Comparison of ENCODE assay signal across 17 mouse cellular contexts in genomic region chr7:25614086-25614485, GRCm38 (mm10). TPM values are rescaled to one million over a fixed set of nuclear protein-coding genes. Genes with fewer than 3 reads are reported as not detected.
"Had no signal": no experiment of that assay in that cellular context is flagged by ENCODE, and none has a peak within 500 bp of the region (broad histone marks: within the 10 kb centered on the region; RNA-seq: fewer than 3 reads in every experiment).

No protein-coding gene starts in this region.

- H3K9ac ChIP-seq: liver, embryonic 15.5 days; midbrain, embryonic 13.5 days had no signal

- H3K4me3 ChIP-seq: left cerebral cortex, adult 2 months; limb, embryonic 10.5 days; liver, embryonic 15.5 days; midbrain, embryonic 13.5 days had no signal

- DNase-seq: kidney, postnatal 14 days; lung, adult 2 months; lung, postnatal 36 days; right cerebral cortex, postnatal 14 days; thymus, adult 18-20 months; thymus, postnatal 14 days had no signal

- H3K27ac ChIP-seq: left cerebral cortex, adult 2 months; limb, embryonic 10.5 days; liver, embryonic 15.5 days; midbrain, embryonic 13.5 days had no signal

- H3K36me3 ChIP-seq: limb, embryonic 10.5 days; liver, embryonic 15.5 days; midbrain, embryonic 13.5 days had no signal

- H3K4me1 ChIP-seq: limb, embryonic 10.5 days had no signal

- H3K27me3 ChIP-seq: liver, embryonic 15.5 days; midbrain, embryonic 13.5 days had no signal

RNA-seq across cellular contexts. Expression of gene Erich4, which starts 1.6 kb away (rescaled TPM):
- total RNA-seq: left cerebral cortex, adult 2 months; left cerebral cortex, postnatal 14 days; megakaryocyte progenitor cell, adult 5-6 weeks; midbrain, postnatal 0 days had no signal
- polyA plus RNA-seq: limb, embryonic 10.5 days; limb, embryonic 14.5 days; liver, embryonic 11.5 days; lung, adult 2 months; lung, postnatal 0 days; midbrain, embryonic 13.5 days; midbrain, postnatal 0 days; neural tube, embryonic 14.5 days had no signal
